In genomic region chr1:82385827-82386230, GRCm38 (mm10) we compare ENCODE assay signal across 12 mouse cellular contexts.
DNase-seq lines count a peak whose midpoint lies in the region; ATAC-seq and TF ChIP-seq lines count a peak whose summit lies in the region.
"Had no signal": no experiment of that assay in that cellular context is flagged by ENCODE, and none has a peak within 500 bp of the region (broad histone marks: within the 10 kb centered on the region; RNA-seq: fewer than 3 reads in every experiment).

No protein-coding gene starts in this region.

- H3K4me2 ChIP-seq in midbrain, embryonic 15.5 days = no peak overlapping the region
- H3K4me2 ChIP-seq: heart, embryonic 15.5 days had no signal

- WGBS in hindbrain, embryonic 10.5 days = 37% methylated on average over 4 of the region's 4 CpGs
- WGBS in midbrain, embryonic 15.5 days = 26% methylated on average over 4 of the region's 4 CpGs

- no peak for TF ChIP-seq POLR2A in brain, embryonic 14.5 days (IDR thresholded peaks at IDR 0.05; ENCODE audit: borderline replicate concordance, extremely low read depth, insufficient read depth, insufficient read length, poor library complexity, severe bottlenecking)

- no peak overlapping the region for H3K9ac ChIP-seq in midbrain, embryonic 15.5 days
- H3K9ac ChIP-seq: heart, embryonic 15.5 days had no signal

- H3K4me3 ChIP-seq in hindbrain, embryonic 10.5 days = no peak overlapping the region
- H3K4me3 ChIP-seq in midbrain, embryonic 15.5 days = no peak overlapping the region
- H3K4me3 ChIP-seq: heart, embryonic 15.5 days had no signal

- peak; percentile 34; the same call in 1 of the 2 replicates for ATAC-seq in midbrain, embryonic 15.5 days (replicated peaks)

- H3K9me3 ChIP-seq in hindbrain, embryonic 10.5 days = no peaks in the 10 kb centered on the region
- H3K9me3 ChIP-seq in midbrain, embryonic 15.5 days = no peaks in the 10 kb centered on the region
- H3K9me3 ChIP-seq: heart, embryonic 15.5 days had no signal

- no peaks in the 10 kb centered on the region for H3K27me3 ChIP-seq in hindbrain, embryonic 10.5 days (ENCODE audit: insufficient read depth, poor library complexity, severe bottlenecking)
- H3K27me3 ChIP-seq in midbrain, embryonic 15.5 days (replicated peaks) = no peaks in the 10 kb centered on the region
- H3K27me3 ChIP-seq: heart, embryonic 15.5 days had no signal

- peak overlapping the region; percentile 80 for H3K27ac ChIP-seq in hindbrain, embryonic 10.5 days
- H3K27ac ChIP-seq in midbrain, embryonic 15.5 days = peak overlapping the region; percentile 32
- H3K27ac ChIP-seq: heart, embryonic 15.5 days had no signal

- peaks cover 32% of the 10 kb centered on the region for H3K4me1 ChIP-seq in hindbrain, embryonic 10.5 days (replicated peaks)
- peaks cover 11% of the 10 kb centered on the region for H3K4me1 ChIP-seq in midbrain, embryonic 15.5 days

- TF ChIP-seq CTCF in brain, embryonic 14.5 days (IDR thresholded peaks at IDR 0.05; ENCODE audit: borderline replicate concordance, extremely low read depth, insufficient read depth, insufficient read length) = no peak

- peak; percentile 5 to 14 for DNase-seq in heart, adult 18-20 months
- DNase-seq in heart, adult 8-10 months (ENCODE audit: low spot score) = no peak
- peak; percentile 85 for DNase-seq in brain, embryonic 14.5 days (ENCODE audit: low read depth)
- DNase-seq in hindbrain, embryonic 10.5 days (ENCODE audit: low spot score) = no peak
- no peak for DNase-seq in kidney, postnatal 25 days
- DNase-seq in urinary bladder, adult 18-20 months (ENCODE audit: low spot score in 2 of 2) = no peak
- no peak for DNase-seq in ovary, postnatal 10 days (ENCODE audit: low spot score)
- DNase-seq: B cell, adult 2 months; cerebellum, postnatal 25 days; kidney, postnatal 10 days had no signal

- no peaks in the 10 kb centered on the region for H3K36me3 ChIP-seq in hindbrain, embryonic 10.5 days
- no peaks in the 10 kb centered on the region for H3K36me3 ChIP-seq in midbrain, embryonic 15.5 days (replicated peaks)
- H3K36me3 ChIP-seq: heart, embryonic 15.5 days had no signal

Comparison
In these comparisons a context has a peak if more than half of its experiments do, and no peak if none do; other contexts are left out.
1. DNase-seq: peak in heart, adult 18-20 months (2 of 2) and brain, embryonic 14.5 days (single experiment); none in heart, adult 8-10 months (single experiment), hindbrain, embryonic 10.5 days (single experiment), kidney, postnatal 25 days (0 of 2), urinary bladder, adult 18-20 months (0 of 2) and ovary, postnatal 10 days (single experiment).